Mouse (Mus musculus) testis, adult 2 months (tissue): ENCODE results near the gene Trem2.

Source experiments
- CTCF ChIP-seq: fragments of 200-500 bp; IDR thresholded peaks from 2 replicates; pipeline ENCODE4 v1.5.1; 2012; ENCODE audit warnings: low read depth, mild to moderate bottlenecking, inconsistent platforms, low read length, moderate library complexity; ENCODE audit not compliant: control insufficient read depth, insufficient read depth, insufficient replicate concordance
- POLR2A ChIP-seq: fragments of 200-500 bp; IDR thresholded peaks from 2 replicates; pipeline ENCODE4 v1.6.1; 2012; ENCODE audit warnings: low read depth, mild to moderate bottlenecking, inconsistent platforms, low read length, moderate library complexity; ENCODE audit not compliant: control insufficient read depth

DNA sequence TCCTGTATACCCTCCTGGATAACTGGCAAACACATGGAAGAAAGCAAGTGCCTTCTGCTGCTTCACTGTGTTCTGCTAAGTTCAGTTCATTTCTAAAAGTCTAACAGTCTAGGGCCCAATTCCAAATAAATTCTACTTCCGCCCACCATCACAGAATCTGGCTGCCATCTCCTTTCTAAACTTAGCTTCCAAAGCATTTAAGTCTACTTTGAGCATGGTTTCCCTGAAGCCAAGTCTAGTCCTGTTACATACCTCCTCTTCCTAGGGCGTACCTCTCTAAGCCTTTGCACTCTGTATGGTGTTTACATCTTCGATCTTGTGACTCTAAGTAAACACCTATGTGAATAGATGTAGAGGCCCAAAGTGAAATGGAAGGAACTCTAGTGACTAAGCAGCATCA, 46.4 kb downstream of the Trem2 start:
- TF ChIP-seq CTCF (no peak), POLR2A (no peak)
